Mouse (Mus musculus): ENCODE data around the gene Zfp2. TPM values are rescaled to one million over a fixed set of nuclear protein-coding genes. Genes with fewer than 3 reads are reported as not detected.

Gene Zfp2
- polyA plus RNA-seq, 1 experiment from 2014 or later: 10.8 TPM

DNA sequence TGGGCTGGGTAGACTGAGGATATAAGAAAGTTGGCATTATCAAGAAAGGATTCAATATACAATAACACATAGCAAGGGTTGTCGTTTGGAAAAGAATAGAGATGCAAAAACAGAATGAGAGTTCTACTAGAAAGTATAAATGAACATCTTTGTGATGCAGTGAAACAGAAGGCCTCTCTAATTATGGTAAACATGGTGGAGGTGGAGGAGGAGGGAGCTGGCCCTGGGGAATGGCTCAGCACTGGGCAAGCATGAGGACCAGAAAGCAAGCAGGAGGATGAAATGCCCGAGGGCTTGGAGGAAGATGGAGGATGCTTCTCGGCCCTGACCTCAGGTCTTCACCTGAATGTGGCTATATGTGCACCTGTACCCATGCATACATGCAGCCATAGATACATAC is 1.5 kb downstream of the Zfp2 start:
- no peak overlapping the region for H3K9ac ChIP-seq (ENCODE audit: low read depth, low read length)
- H3K9me3 ChIP-seq (replicated peaks; ENCODE audit: low read length): no peaks in the 10 kb centered on the region
- TF ChIP-seq CTCF (IDR thresholded peaks at IDR 0.05; ENCODE audit: low read depth): no peak
- no peak overlapping the region for H3K27ac ChIP-seq
- H3K4me3 ChIP-seq (replicated peaks; ENCODE audit: low read depth, low read length): no peak overlapping the region
- H3K4me1 ChIP-seq (replicated peaks; ENCODE audit: insufficient read depth, low read length): no peaks in the 10 kb centered on the region
- no peak for DNase-seq (ENCODE audit: low spot score)
- H3K27me3 ChIP-seq (ENCODE audit: insufficient read depth, low read length): no peaks in the 10 kb centered on the region
- peaks cover 24% of the 10 kb centered on the region for H3K36me3 ChIP-seq (ENCODE audit: insufficient read depth, low read length)
- H3K4me2 ChIP-seq (ENCODE audit: low read length): no peak overlapping the region
- ATAC-seq (replicated peaks; ENCODE audit: low FRiP score, low read depth): no peak
- WGBS: 92% methylated on average over 3 of the region's 3 CpGs

DNA sequence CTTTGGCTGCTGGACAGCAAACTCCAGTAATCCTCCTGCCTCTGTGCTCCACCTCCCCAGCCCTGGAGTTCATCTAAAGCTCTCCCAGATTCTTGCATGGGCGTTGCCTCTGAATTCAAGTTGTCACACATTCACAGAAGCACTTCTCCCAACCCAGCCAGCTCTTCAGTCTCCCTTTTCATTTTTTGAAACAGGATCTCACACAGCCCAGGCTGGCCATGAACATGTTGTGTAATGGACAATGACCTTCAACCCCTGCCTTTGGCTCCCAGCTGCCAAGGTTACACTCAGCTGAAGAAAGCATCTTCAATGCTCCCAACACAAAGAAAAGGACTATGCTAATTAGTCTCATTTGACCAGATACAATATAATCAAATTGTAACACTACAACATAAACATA is 2.7 kb downstream of the Zfp2 start:
- no peak for DNase-seq (ENCODE audit: low spot score)
- no peaks in the 10 kb centered on the region for H3K9me3 ChIP-seq (replicated peaks; ENCODE audit: low read length)
- no peak for TF ChIP-seq CTCF (IDR thresholded peaks at IDR 0.05; ENCODE audit: low read depth)
- no peaks in the 10 kb centered on the region for H3K4me1 ChIP-seq (replicated peaks; ENCODE audit: insufficient read depth, low read length)
- no peak overlapping the region for H3K4me2 ChIP-seq (ENCODE audit: low read length)
- no peaks in the 10 kb centered on the region for H3K27me3 ChIP-seq (ENCODE audit: insufficient read depth, low read length)
- no peak overlapping the region for H3K27ac ChIP-seq
- no peak for ATAC-seq (replicated peaks; ENCODE audit: low FRiP score, low read depth)
- no peak overlapping the region for H3K4me3 ChIP-seq (replicated peaks; ENCODE audit: low read depth, low read length)
- H3K9ac ChIP-seq (ENCODE audit: low read depth, low read length): no peak overlapping the region
- WGBS: 100% methylated on average over 1 of the region's 1 CpGs
- H3K36me3 ChIP-seq (ENCODE audit: insufficient read depth, low read length): peaks cover 26% of the 10 kb centered on the region

DNA sequence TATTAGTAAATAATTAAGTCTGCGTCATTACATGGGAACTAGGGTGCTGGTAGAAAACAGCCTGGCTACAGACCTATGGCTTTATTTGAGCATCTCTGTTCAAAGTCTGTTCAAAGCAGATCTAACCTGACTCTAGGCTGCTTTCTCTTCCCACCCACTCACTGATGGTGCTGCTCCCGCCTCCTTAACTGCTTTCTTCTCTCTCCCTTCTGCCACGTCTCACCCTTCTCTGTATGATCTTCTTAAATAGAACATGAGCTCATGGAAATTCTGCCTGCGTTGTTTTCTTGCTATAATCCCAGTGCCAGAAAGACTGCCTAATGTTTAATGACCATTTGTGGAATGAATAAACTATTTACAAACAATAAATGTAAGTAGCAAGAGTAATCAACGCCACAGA is 7.8 kb downstream of the Zfp2 start:
- Histone ChIP-seq H3K36me3 (ENCODE audit: insufficient read depth, low read length) (peaks cover 68% of the 10 kb centered on the region), H3K9me3 (replicated peaks; ENCODE audit: low read length) (peaks cover 13% of the 10 kb centered on the region; the same call in 1 of the 2 replicates), H3K9ac (ENCODE audit: low read depth, low read length) (no peak overlapping the region), H3K4me2 (ENCODE audit: low read length) (no peak overlapping the region), H3K27me3 (ENCODE audit: insufficient read depth, low read length) (no peaks in the 10 kb centered on the region), H3K4me1 (replicated peaks; ENCODE audit: insufficient read depth, low read length) (no peaks in the 10 kb centered on the region), H3K4me3 (replicated peaks; ENCODE audit: low read depth, low read length) (no peak overlapping the region), H3K27ac (no peak overlapping the region)
- DNase-seq (ENCODE audit: low spot score) (no peak), ATAC-seq (replicated peaks; ENCODE audit: low FRiP score, low read depth) (no peak)
- 83% methylated on average over 5 of the region's 5 CpGs for WGBS
- TF ChIP-seq CTCF (IDR thresholded peaks at IDR 0.05; ENCODE audit: low read depth): no peak

DNA sequence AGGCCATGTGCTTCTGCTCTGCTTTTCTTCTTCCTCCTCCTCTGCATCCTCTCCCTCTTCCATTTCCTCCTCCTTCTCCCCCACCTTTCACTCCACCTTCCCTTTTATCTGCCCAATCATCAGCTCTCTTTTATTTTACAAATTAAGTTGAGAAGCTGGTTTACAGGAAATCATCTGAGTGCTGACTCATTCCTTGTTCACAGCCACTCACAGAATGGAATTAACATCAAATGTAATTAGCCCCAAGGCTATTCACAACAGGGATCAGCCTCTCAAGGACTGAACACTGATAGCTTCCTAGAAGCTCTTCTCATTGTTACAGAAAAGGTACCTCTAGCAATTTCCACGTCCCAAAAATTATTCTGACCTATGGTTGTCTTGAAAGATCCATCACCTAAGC is 18.6 kb downstream of the Zfp2 start:
- Histone ChIP-seq H3K27ac (no peak overlapping the region), H3K9ac (ENCODE audit: low read depth, low read length) (no peak overlapping the region), H3K27me3 (ENCODE audit: insufficient read depth, low read length) (no peaks in the 10 kb centered on the region), H3K9me3 (replicated peaks; ENCODE audit: low read length) (peaks cover 29% of the 10 kb centered on the region), H3K4me2 (ENCODE audit: low read length) (no peak overlapping the region), H3K4me1 (replicated peaks; ENCODE audit: insufficient read depth, low read length) (no peaks in the 10 kb centered on the region), H3K36me3 (ENCODE audit: insufficient read depth, low read length) (peaks cover 18% of the 10 kb centered on the region), H3K4me3 (replicated peaks; ENCODE audit: low read depth, low read length) (no peak overlapping the region)
- no peak for TF ChIP-seq CTCF (IDR thresholded peaks at IDR 0.05; ENCODE audit: low read depth)
- WGBS: 72% methylated on average over 1 of the region's 1 CpGs
- no peak for ATAC-seq (replicated peaks; ENCODE audit: low FRiP score, low read depth)
- no peak for DNase-seq (ENCODE audit: low spot score)

DNA sequence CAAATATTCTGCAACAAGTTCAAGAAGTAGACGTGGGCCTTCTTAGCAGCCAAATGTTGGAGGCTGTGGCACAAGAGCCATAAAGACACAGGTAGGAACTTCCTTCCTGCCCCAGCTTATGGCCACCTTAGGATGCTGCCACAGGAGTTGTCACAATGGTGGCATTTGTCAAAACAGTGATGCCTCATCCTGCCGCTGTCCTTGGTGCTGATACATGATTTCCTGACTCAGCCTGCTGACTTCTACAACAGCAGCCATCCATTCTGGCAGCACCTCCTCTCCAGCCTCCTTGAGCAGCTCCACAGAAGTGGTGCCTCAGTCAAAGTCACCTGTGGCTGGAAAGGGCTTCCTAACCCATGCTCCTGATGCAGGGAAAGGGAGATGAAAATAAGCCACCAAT is 23.5 kb downstream of the Zfp2 start:
- H3K4me1 ChIP-seq (replicated peaks; ENCODE audit: insufficient read depth, low read length): no peaks in the 10 kb centered on the region
- no peak overlapping the region for H3K4me3 ChIP-seq (replicated peaks; ENCODE audit: low read depth, low read length)
- no peaks in the 10 kb centered on the region for H3K36me3 ChIP-seq (ENCODE audit: insufficient read depth, low read length)
- H3K4me2 ChIP-seq (ENCODE audit: low read length): no peak overlapping the region
- no peak for DNase-seq (ENCODE audit: low spot score)
- WGBS: 62% methylated on average over 2 of the region's 2 CpGs
- H3K9ac ChIP-seq (ENCODE audit: low read depth, low read length): no peak overlapping the region
- TF ChIP-seq CTCF (IDR thresholded peaks at IDR 0.05; ENCODE audit: low read depth): no peak
- no peaks in the 10 kb centered on the region for H3K9me3 ChIP-seq (replicated peaks; ENCODE audit: low read length)
- no peak for ATAC-seq (replicated peaks; ENCODE audit: low FRiP score, low read depth)
- H3K27me3 ChIP-seq (ENCODE audit: insufficient read depth, low read length): no peaks in the 10 kb centered on the region
- no peak overlapping the region for H3K27ac ChIP-seq

DNA sequence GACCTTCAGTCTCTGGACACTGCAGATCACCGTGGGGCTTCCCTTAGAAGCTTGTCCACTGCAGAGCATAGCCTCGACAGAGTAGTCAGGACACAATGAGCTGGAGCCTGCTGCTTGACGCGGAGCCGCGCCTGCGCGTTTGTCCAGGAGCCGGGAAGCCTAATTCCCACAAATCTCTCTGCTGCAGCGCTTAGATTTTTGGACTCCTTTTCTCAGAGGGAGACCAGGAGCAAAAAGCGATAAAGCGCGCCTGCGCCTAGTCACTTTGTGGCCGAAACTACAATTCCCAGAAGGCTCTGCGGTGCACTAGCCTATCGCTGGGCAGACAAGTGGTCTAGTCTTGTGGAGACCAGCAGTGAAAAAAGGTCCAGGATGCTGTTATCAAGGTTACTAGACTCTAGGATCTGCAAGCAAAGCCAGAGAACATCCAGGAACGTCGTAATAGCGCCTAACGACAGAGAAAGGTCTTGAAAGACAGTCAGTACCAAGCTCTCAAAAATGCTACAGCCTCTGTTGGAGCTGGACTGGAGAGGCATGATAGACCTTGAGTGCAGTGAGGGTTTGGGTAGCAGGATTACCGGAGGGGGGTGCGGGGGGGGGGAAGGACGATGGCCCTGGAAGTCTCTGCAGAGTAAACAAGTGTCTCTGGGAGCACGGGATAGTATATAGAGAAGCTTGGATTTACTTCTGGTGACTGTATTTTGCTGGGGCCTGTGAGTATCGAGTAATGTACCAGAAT is 28.4 kb downstream of the Zfp2 start, which contains the start of gene Zfp454:
Zfp454 (minus strand) TSS at position 262 of the 739 bp plus-strand sequence.
- TF ChIP-seq CTCF (IDR thresholded peaks at IDR 0.05; ENCODE audit: low read depth): no peak
- Histone ChIP-seq H3K9ac (ENCODE audit: low read depth, low read length) (peak within 1 kb of the TSS; percentile 57), H3K4me3 (replicated peaks; ENCODE audit: low read depth, low read length) (peak within 1 kb of the TSS; percentile 37), H3K36me3 (ENCODE audit: insufficient read depth, low read length) (peaks cover 6% of the 10 kb centered on the region; the same call in 1 of the 2 replicates), H3K4me1 (replicated peaks; ENCODE audit: insufficient read depth, low read length) (0 out of 2 replicates have a peak, but pooled peaks cover 6% of the 10 kb centered on the region), H3K27ac (peak within 1 kb of the TSS; percentile 47; the same call in 1 of the 2 replicates), H3K9me3 (replicated peaks; ENCODE audit: low read length) (no peaks in the 10 kb centered on the region), H3K27me3 (ENCODE audit: insufficient read depth, low read length) (no peaks in the 10 kb centered on the region), H3K4me2 (ENCODE audit: low read length) (peak within 1 kb of the TSS; percentile 76)
- DNase-seq (ENCODE audit: low spot score) (peak; percentile 96), ATAC-seq (replicated peaks; ENCODE audit: low FRiP score, low read depth) (peak; percentile 91)
- WGBS: 5% methylated on average over 26 of the region's 26 CpGs

Measured in kidney, postnatal 0 days (tissue).